Mouse (Mus musculus): ENCODE measurements around the gene Kif9. TPM values are rescaled to one million over a fixed set of nuclear protein-coding genes. Genes with fewer than 3 reads are reported as not detected.

Kif9 gene
- 1.1 and 1.6 TPM in 2 replicates for total RNA-seq (2015)
- 2.2 and 3.3 TPM in 2 replicates for total RNA-seq (2017)

DNA sequence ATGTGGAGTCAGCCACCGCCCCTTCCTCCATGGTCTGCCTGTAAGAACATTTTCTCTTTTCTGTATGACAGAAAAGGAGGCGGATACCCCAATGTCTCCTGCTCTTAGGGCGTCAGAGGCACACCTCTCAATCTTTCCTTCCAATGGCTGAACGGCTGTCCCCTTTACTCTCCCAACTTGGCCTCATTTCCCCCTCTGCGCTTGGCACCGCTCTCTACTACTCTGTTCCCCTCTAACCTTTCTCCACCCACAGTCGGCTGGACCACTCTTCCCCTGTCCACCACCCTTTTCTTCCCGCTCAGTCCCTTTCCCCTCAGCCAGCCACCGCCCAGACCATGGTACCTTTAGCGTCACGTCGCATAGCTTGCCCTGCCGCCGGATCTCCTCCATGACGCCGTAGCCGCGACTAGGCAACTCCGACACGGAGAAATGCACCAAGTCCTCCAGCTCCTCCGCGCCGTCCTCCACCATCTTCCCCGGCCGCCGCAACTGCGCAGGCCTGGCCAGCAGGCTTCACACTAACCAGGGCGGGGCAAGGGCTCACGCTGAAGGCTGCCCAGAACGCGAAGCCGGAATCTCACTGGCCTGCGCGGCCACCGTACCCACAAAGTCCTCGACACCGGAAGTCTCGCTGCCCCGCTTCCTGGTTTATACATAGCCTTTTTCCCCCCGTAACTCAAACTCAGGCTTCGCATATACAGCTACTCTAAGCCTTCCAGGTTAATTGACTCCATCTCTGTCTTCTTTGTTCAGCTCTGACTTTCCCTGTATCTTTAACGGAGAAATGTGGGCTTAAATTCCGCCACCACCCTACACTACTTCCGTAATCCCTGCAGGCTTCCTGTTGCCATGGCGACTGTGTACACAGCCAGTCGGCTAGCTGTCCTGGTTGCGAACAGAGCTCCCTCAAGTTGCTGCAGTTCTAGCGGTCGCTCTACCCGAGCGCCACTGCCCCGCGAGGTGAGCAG is at the start of gene Kif9, which contains the start of gene Klhl18:
Gene Kif9 (plus strand): TSS at position 835 of the 968 bp plus-strand sequence.
Gene Klhl18 (minus strand): TSS at position 571 of the 968 bp plus-strand sequence.
- ATAC-seq (ENCODE audit: poor library complexity, severe bottlenecking) = peak; percentile 88

DNA sequence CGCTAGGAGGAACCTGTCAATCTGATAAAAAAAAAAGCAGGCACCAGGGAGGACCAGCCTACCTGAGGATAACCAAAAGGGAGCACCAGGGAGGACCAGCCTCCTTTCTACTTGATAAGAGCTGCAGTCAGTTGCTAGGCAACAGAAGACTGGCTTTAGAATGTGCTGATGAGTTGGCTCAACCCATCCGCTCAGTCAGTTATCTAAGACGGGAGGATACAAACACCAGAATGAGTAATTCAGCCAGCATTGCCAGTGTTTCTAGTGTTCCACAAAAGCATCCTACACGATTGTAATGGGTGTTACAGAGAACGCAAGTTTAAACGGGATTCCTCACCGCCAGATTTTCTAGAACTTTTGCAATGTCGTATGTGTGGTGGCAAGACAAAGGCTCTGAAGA is 45.5 kb upstream of the Kif9 start:
- ATAC-seq (ENCODE audit: poor library complexity, severe bottlenecking) = no peak

DNA sequence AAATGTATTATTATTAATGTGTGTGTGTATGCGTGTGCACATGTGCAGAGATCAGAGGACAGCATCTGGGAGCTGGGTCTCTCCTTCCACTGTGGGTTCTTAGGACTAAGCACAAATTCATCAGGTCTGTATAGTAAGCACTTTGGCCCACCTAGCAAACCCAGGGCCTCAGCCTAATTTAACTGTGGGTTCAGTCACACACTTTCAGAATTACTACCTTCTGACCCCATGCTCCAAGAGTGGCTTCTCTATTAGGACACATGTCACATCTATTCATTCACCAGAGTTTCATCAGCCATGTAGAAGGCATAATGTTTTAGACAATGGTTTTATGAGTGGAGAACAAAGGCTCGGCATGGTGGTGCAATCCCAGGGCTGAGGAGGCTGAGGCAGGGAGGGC is 43.7 kb upstream of the Kif9 start:
- ATAC-seq (ENCODE audit: poor library complexity, severe bottlenecking) = no peak

DNA sequence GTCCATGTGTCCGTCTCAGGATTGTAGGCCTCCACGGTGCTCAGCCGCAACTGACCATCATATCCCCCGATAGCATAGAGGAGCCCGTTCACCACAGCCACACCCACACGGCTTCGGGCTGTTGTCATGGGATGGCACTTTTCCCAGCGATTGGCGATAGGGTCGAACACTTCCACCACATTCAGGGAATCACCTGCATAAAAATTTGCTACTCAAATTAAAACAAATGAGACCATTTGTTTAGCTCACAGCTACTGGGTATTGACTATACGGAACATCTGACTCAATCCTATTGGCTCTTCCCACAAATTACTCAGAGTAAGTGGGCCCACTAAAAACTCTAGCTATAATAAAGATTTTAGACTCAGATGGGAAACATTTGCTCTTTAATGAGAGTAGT is 40.7 kb upstream of the Kif9 start:
- no peak for ATAC-seq (ENCODE audit: poor library complexity, severe bottlenecking)

DNA sequence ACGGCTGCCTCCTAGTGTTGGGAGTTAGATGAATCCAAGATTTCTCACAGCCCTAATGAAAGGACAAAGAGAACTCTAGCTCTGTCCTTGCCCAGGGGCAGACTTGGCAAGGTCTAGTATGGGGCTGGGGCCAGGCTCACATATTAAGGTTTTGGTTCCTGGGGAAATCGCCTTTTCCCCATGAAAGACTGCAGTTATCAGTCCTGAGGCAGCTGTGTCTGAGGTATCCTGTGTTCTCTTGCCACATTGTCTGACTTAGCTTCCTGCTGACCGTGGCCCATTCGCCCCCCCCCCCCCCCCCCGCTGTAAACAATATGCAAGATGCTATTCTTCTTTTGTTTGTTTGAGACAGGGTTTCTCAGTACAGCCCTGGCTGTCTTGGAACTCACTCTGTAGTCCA is 36.7 kb upstream of the Kif9 start:
- ATAC-seq (ENCODE audit: poor library complexity, severe bottlenecking) = no peak

DNA sequence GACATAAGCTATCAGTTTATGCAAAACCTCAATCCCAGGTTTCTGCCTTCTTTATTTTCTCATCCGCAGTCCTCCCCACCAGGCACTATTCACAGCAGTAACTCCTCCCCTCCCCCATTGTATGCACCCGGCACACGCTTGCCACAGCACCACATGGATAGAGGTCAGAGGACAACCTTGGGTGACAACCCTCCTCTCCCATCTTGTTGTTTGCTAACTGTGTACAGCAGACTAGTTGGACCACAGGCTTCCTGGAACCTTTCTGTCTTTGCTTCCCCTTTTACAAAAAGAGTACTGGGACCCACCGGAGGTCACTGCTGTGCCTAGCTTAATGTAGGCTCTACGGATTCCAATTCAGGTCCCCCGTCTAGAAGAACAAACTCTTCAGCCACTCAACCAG is 36.2 kb upstream of the Kif9 start:
- peak; percentile 87 for ATAC-seq (ENCODE audit: poor library complexity, severe bottlenecking)

DNA sequence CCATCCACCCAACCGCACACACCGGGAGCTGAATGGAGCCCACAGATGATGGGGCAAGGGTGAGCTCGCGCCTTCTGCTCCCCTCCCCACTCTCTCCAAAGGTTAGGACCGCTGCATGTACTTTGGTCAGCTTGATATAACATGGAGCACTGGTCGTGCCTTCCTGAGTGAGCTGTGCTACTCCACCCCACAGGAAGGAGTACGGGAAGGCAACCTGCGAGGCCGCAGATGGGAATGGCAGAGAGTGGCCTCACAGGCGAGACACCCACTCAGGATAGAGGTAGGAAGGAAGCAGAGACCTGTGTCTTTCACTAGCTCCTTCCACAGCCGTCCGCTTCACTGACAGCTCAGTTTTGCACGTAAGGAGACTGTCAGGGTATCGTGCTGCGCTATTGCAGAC is 28.4 kb upstream of the Kif9 start:
- no peak for ATAC-seq (ENCODE audit: poor library complexity, severe bottlenecking)

DNA sequence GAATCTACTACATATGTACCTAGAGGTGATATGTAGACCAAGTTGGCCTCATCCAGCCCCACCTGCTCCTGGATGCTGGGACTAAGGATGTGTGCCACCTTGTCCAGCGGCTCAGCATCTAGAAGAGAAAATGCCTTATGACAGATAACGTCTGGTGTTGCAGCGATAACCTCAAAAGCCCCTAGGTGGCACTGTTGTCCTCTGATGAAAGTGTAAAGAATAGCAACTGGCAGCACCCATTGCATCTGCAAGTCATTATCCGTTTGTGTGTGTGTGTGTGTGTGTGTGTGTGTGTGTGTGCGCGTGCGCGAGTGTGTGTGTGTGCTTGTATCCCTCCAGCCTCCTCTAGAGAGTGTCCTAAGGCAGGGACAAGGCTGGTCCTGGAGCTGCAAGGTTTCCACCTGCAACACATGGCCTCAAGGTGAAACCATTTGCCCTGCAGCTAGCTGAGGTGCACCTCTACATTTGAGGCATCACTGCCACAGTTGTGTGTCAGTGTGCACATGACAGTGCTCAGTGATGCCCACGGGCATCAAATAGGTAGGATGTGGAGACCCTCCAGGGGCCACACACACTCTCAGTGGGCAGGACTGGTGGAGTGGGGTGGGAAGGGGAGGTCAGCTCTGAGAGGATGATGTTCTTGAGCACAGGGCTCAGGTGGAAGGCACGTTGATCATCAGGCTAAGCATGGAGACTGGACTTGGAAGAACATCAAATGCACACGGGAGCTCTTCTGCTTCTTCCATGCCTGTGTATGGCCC is 27.7 kb upstream of the Kif9 start:
- peak; percentile 97 for ATAC-seq (ENCODE audit: poor library complexity, severe bottlenecking)

DNA sequence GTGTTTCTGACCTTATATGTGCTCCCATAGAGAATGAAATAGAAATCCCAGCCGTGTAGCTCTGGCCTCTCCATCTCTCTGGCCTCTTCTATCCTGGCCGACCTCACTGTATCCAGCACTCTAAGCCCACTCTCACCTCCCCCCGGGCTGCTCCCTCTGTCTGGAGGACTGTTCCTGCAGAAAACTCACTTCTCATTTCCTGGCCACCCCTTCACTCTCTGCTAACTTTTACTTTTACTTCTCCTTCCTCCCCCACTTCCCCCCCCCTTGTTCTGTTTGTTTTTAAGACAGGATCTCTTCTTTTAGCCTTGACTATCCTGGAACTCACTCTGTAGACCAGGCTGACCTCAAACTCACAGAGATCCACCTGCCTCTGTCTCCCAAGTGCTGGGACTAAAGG is 24.2 kb upstream of the Kif9 start:
- peak; percentile 70 for ATAC-seq (ENCODE audit: poor library complexity, severe bottlenecking)

DNA sequence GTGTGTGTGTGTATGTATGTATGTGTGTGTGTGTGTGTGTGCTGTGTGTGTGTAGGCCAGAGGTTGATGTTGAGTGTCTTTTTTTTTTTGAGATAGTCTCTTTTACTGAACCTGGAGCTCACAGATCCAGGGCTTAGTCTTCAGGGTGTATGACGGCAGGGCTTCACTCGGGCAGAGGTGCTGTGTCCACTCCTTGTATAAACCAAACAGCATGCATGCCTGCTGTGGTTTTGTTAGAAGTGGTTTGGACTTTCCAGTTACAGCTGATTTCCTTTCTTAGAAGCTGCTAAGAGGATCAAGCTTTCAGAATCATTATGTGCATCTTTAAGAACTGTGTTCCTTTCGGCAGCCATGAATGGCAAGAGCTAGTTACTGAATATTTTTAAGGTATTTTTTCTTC is 18.8 kb upstream of the Kif9 start:
- no peak for ATAC-seq (ENCODE audit: poor library complexity, severe bottlenecking)

DNA sequence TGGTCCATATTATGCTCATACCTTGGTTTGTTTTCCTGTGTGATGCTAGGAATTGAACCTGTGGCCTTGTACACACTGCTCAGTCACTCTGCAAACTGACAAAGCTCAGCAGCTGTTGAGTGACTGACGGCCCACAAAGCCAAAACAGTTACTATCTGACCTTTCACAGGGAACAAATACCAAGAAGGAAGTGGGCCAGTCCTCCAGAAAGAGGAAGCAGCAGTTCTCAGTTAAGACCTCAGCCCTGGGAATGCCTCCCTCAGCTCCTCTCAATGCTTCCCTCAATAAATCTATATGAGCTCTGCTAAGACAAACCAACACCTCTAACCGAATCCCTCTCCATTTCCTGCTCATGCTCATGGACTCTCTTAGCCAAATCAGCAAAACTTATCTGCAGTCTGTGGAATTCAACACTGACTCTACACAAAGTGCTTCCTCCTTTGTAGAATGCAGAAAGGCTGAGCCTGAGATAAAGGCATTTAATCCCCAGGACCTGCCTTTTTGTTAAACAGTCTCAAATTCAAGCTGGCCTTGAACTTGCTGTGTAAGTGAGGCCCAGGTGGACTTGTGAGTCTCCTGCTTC is 17.5 kb upstream of the Kif9 start:
- peak; percentile 88 for ATAC-seq (ENCODE audit: poor library complexity, severe bottlenecking)

DNA sequence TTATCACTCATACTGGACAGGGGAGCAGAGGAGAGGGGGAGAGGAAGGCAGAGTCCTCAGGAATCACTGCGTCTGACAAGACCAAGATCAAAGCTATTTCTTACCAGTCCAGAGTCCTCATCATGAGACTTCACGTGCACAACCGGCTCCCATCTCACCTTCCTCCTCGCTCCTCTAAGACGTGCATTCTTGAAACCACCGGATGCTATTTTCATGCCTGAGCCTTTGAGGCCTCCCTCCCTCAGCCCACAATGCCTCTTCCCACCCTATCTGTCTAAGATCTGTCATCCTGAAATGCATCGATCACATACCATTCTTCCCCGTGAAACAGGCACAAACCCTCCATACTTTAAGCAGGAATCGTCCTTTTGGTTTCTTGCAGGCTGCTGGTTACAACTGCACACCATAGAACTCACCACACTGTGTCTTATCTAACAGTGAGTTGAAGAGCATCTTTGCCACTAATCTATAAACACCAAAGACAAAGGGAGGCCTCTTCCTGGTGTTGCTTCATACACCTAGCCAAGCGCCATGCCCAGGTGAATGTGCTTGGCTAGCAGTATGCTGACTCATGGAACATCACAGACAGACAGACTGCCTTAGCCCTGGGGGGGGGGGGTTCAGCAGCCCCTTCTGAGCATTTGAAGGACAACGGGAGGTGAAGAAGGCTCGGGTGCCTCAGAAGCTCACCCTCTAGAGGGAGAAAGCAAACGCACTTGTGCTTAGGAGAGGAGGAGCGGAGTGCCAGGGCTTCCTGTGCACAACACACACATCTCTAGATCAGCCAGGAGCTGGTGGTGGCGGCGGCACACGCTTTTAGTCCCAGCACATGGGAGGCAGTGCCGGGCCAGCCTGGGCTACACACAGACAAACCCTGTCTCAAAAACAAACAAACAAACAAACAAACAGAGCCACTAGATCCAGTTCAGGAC is 15.6 kb upstream of the Kif9 start:
- peak; percentile 22; the same call in 1 of the 2 replicates for ATAC-seq (ENCODE audit: poor library complexity, severe bottlenecking)

DNA sequence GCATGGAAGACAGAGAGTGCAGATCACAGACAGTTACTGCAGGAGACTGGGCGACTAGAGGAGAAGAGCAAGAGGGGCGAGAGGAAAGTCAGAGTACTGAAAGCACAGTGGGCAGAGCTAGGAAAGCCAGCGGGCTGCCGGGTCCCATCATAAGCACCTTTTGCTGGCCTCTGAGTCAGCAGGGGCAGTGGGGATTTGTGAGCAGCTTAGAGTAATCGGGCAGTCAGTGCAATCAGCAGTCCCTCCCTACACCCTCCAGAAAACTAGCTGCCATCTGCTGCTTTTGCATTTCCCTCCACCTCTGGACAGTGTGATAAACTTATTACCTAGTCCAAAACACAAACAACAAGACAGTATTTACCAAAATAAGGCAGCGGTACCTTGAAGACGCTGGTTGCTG is 14.4 kb upstream of the Kif9 start:
- no peak for ATAC-seq (ENCODE audit: poor library complexity, severe bottlenecking)

DNA sequence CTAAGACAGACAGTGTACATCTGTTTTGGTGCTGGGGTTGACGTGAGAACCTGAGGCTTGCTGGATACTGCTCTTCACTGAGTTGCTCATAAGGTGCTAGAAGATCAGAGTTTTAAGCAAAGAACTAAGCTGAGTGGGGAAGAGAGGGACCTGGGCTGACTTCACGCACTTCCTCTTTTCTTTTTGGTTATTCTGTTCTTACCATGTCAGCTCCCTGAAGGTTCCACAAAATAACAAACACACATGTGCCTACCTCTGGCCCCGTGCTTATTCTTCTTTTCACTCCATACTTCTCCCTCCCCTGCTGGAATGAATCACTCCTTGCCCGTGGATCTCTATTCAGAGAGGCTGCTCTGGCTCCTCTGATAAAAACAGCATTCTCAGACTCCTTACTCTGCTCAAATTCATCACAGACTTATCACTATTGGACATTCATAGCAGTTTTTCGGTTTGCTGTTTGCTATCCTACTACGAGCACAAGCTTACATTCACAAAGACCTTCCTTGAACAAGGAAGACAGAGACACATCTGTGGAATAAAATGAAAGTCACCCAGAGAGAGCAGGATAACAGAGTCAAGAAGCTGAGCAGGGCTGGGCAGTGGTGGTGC is 12.7 kb upstream of the Kif9 start:
- peak; percentile 56 for ATAC-seq (ENCODE audit: poor library complexity, severe bottlenecking)

DNA sequence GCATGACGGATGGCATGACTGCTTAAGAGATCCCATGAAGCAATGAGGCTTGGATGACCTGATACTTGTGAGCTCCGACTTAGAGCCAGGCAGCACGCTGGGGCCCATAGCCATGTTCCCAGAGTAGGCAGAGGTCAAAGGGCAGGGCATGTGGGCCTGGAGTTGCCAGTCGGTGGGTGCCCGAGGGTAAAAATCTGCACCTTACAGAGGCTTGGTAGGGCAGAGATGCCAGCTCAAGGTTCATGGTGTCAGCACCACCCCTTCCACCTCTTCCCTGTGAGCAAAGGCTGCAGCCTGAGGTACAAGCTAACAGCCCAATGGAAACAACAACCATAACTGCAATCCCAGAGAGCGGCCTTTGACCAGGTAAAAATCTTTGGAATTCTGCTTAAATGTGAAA is 11.4 kb upstream of the Kif9 start:
- no peak for ATAC-seq (ENCODE audit: poor library complexity, severe bottlenecking)

DNA sequence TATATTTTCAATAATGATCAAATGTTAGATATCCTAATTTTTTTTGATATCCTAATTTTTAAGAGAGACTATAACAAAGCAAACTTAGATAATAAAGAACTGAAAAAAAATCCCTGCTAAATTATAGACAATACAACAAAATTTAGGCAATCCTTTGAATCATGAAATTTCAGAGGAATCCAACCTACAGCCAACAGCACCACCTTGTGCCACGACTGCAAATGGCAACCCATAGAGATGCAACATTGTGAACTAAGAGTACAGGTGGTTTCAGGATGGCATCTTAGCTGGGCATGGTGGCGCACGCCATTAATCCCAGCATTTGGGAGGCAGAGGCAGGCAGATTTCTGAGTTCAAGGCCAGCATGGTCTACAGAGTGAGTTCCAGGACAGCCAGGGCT is 10.6 kb upstream of the Kif9 start:
- peak; percentile 70 for ATAC-seq (ENCODE audit: poor library complexity, severe bottlenecking)

DNA sequence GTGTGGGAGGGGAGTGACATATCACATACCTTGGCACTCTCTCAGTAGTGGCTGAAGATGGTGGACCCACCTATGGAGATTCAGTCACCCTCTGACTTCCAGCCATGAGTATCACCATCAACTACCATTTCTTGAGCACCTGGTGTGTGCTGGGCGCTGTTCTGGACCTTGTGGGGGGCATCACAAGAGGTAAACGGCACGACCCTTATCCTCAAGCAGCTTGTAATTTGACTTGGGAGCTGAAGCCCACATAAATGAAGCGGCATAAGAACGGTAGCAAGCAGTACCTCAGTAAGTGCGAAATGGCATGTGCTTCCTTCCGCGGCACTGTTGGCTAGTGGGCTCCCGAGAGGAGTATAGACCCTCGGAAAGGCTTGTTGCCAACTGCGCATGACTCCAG is 1.2 kb downstream of the Kif9 start:
- no peak for ATAC-seq (ENCODE audit: poor library complexity, severe bottlenecking)

DNA sequence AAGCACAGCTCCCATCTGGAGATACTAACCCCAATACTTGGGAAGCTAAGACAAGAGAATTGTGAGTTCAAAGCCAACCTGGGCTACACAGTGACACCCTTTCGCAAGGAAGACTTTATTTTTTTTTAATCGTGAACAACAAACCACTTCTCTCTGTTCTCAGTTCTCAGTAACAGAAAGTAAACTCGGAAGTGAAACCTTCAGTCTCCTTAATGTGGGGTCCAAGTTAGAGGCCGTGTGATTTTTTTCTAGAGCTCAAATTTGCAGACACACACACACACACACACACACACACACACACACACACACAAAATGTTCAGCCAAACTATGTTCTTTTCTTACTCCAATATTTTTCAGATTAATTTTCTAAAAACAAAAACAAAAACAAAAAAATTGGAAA is 1.9 kb downstream of the Kif9 start:
- no peak for ATAC-seq (ENCODE audit: poor library complexity, severe bottlenecking)

DNA sequence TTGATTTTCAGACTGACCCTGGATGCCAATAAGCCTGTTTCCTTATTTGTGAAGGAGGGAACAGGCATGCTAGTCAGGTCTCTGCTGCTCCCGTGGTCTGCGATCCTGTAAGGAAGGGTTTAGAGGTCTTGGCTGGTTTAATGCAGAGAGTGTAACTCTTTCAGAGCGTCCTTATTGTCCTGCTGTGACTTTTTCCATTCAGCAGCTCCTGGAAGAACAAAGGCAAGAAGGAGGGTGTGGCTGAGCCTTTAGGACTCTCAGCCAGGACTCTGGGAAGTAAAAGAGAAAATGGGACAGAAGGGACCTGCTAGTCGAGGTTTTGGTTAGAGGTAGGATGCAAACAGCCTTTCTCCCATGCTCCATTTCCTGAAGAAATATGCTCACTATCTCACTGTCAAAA is 12.1 kb downstream of the Kif9 start:
- ATAC-seq (ENCODE audit: poor library complexity, severe bottlenecking) = no peak

DNA sequence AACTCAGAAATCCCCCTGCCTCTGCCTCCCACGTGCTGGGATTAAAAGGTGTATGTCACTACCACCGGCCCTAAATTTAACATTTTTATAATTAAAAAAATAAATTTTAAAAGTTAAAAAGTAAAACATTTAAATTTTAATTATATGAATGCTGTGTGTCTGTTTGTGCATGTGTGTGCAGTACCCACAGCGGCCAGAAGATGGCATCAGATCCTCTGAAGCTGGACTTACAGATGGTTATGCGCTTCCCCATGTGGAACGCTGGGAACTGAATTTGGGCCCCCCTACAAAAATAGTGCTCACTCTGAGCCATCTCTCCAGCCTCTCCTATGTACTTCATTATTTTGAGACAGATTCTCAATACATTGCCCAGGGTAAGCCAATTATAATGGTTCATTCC is 14.2 kb downstream of the Kif9 start:
- ATAC-seq (ENCODE audit: poor library complexity, severe bottlenecking) = no peak

Measured in megakaryocyte, adult 5-6 weeks (primary cell).